Mouse (Mus musculus): ENCODE results near the gene Wdr89.
A peak's percentile ranks its signal among the peaks of the same experiment; 100 is the strongest.

Gene Wdr89

GRCm38 (mm10) chr12:75668221-75668620, 1.1 kb downstream of the Wdr89 start:
- no peak for DNase-seq

- no peak for DNase-seq
Measured at GRCm38 (mm10) chr12:75666939-75667338, 2.4 kb downstream of the Wdr89 start.

GRCm38 (mm10) chr12:75664516-75664810, 4.9 kb downstream of the Wdr89 start:
- DNase-seq = no peak

- DNase-seq = no peak
Measured at GRCm38 (mm10) chr12:75663646-75664515, 5.5 kb downstream of the Wdr89 start.

GRCm38 (mm10) chr12:75662376-75662775, 7.0 kb downstream of the Wdr89 start:
- no peak for DNase-seq

GRCm38 (mm10) chr12:75658403-75658802, 10.9 kb downstream of the Wdr89 start:
- no peak for DNase-seq

- DNase-seq = peak; percentile 15
Measured at GRCm38 (mm10) chr12:75656580-75656979, 12.8 kb downstream of the Wdr89 start.

GRCm38 (mm10) chr12:75654247-75654801, 15.0 kb downstream of the Wdr89 start:
- DNase-seq = no peak

GRCm38 (mm10) chr12:75649706-75650093, 19.6 kb downstream of the Wdr89 start:
- DNase-seq = no peak

GRCm38 (mm10) chr12:75649058-75649705, 20.2 kb downstream of the Wdr89 start:
- peak; percentile 14 for DNase-seq

GRCm38 (mm10) chr12:75648281-75648680, 21.1 kb downstream of the Wdr89 start:
- no peak for DNase-seq

- DNase-seq = no peak
Measured at GRCm38 (mm10) chr12:75647663-75648062, 21.7 kb downstream of the Wdr89 start.

GRCm38 (mm10) chr12:75645780-75646179, 23.6 kb downstream of the Wdr89 start:
- no peak for DNase-seq

- DNase-seq = no peak
Measured at GRCm38 (mm10) chr12:75641726-75642125, 27.6 kb downstream of the Wdr89 start.

- no peak for DNase-seq
Measured at GRCm38 (mm10) chr12:75638345-75638744, 31.0 kb downstream of the Wdr89 start.

- no peak for DNase-seq
Measured at GRCm38 (mm10) chr12:75637103-75637502, 32.2 kb downstream of the Wdr89 start.

GRCm38 (mm10) chr12:75635771-75636430, 33.4 kb downstream of the Wdr89 start:
- no peak for DNase-seq

GRCm38 (mm10) chr12:75629618-75630017, 39.7 kb downstream of the Wdr89 start:
- DNase-seq = no peak

- no peak for DNase-seq
Measured at GRCm38 (mm10) chr12:75623292-75623691, 46.0 kb downstream of the Wdr89 start.

GRCm38 (mm10) chr12:75622835-75623234, 46.5 kb downstream of the Wdr89 start:
- no peak for DNase-seq

GRCm38 (mm10) chr12:75616841-75617240, 52.5 kb downstream of the Wdr89 start:
- no peak for DNase-seq

GRCm38 (mm10) chr12:75616158-75616791, 53.1 kb downstream of the Wdr89 start:
- DNase-seq = no peak

GRCm38 (mm10) chr12:75615556-75615955, 53.8 kb downstream of the Wdr89 start:
- no peak for DNase-seq
